Mouse (Mus musculus) thymus, adult 2 months (tissue): ENCODE measurements at regions not wholly inside any gene's neighbourhood (a gene's known extent, or its start where the extent isn't known, plus 50 kb on each side); places are given as distances from the start of the nearest gene placed in this dataset.

Experiments
- DNase-seq: peaks from one replicate; pipeline ENCODE4 v3.0.0; 2021
- H3K27ac ChIP-seq: fragments of 200-500 bp; 2 replicates; pipeline ENCODE4 v1.5.1; 2012; ENCODE audit warnings: low read length, control low read depth; ENCODE audit not compliant: control insufficient read depth, insufficient read depth
- H3K27me3 ChIP-seq: fragments of 200-500 bp; 2 replicates; pipeline ENCODE4 v1.6.1; 2012; ENCODE audit warnings: mild to moderate bottlenecking, low read length, moderate library complexity, mixed read lengths; ENCODE audit not compliant: control insufficient read depth, insufficient read depth
- H3K36me3 ChIP-seq: fragments of 200-500 bp; 2 replicates; pipeline ENCODE4 v1.6.1; 2012; ENCODE audit warnings: mild to moderate bottlenecking, low read length, moderate library complexity; ENCODE audit not compliant: control insufficient read depth, insufficient read depth
- H3K4me1 ChIP-seq: fragments of 200-500 bp; replicated peaks from 2 replicates; pipeline ENCODE4 v1.6.1; 2012; ENCODE audit warnings: low read length; ENCODE audit not compliant: control insufficient read depth, insufficient read depth
- H3K4me3 ChIP-seq: fragments of 200-500 bp; 2 replicates; pipeline ENCODE4 v1.5.1; 2012; ENCODE audit warnings: mild to moderate bottlenecking, low read length, control low read depth, moderate library complexity; ENCODE audit not compliant: control insufficient read depth, insufficient read depth
- CTCF ChIP-seq: fragments of 200-500 bp; IDR thresholded peaks from 2 replicates; pipeline ENCODE4 v1.5.1; 2012; ENCODE audit warnings: mild to moderate bottlenecking, control low read depth, low read length, moderate library complexity, borderline replicate concordance; ENCODE audit not compliant: control insufficient read depth, poor library complexity, insufficient read depth; ENCODE audit errors: extremely low read depth
- POLR2A ChIP-seq: fragments of 200-500 bp; IDR thresholded peaks from 2 replicates; pipeline ENCODE4 v1.6.1; 2012; ENCODE audit warnings: mild to moderate bottlenecking, low read length, control low read depth, moderate library complexity; ENCODE audit not compliant: control insufficient read depth, poor library complexity, insufficient read depth; ENCODE audit errors: extremely low read depth
- WGBS: fragments of 180-500 bp; shearing (Covaris S2); methylation state at CpG from one replicate; pipeline ENCODE4 v1.1.7; 2018; 5-methylcytosine and 5-hydroxymethylcytosine counted together

GRCm38 (mm10) chr3:54020196-54020595, 135.6 kb upstream of the Trpc4 start:
- no peak for DNase-seq

DNA sequence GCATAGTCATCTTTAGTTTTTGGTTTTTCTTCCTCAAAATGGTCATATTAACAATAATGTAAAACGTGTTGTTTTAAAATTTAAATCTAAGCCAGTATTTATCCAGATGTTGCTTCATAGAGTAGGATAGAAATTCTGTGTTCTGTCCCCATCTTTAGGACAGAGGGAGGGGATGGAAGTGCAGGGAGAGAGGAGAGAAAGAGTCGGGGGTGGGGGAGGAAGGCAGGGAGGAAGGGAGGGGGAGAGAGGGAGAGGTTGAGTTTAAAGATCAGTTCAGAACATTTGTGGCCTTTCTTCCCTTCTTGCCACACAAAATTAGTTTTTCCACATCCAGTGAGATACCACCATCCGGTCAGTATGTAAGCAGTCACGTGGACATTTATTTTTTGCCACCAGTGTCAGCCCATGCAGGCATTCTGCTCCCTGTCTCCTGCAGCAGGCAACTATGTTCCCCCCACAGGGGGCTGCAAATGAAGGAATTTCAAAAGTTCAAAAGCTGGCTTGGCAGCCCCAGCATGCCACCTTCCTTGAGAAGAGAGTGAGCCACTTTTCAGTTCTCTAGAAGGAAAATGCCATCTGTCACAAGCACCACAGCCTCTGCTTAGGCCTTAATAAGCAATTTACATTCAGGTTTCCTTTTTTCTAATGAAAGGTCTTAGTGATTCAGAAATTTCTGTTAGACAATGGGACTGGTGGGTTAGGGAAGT, 137.7 kb upstream of the Trpc4 start:
- H3K27me3 ChIP-seq = no peaks in the 10 kb centered on the region
- 75% methylated on average over 4 of the region's 4 CpGs for WGBS
- TF ChIP-seq POLR2A (no peak), CTCF (no peak)
- DNase-seq = no peak
- H3K4me3 ChIP-seq = no peak overlapping the region
- no peak overlapping the region for H3K27ac ChIP-seq
- no peaks in the 10 kb centered on the region for H3K4me1 ChIP-seq
- H3K36me3 ChIP-seq = no peaks in the 10 kb centered on the region

More at GRCm38 (mm10) chr3:54020196-54020595, 135.6 kb upstream of the Trpc4 start:
- Histone ChIP-seq H3K4me1 (no peaks in the 10 kb centered on the region), H3K27me3 (no peaks in the 10 kb centered on the region), H3K4me3 (no peak overlapping the region), H3K36me3 (no peaks in the 10 kb centered on the region), H3K27ac (no peak overlapping the region)
- TF ChIP-seq CTCF = no peak
- no peak for TF ChIP-seq POLR2A
- 91% methylated on average over 4 of the region's 4 CpGs for WGBS

DNA sequence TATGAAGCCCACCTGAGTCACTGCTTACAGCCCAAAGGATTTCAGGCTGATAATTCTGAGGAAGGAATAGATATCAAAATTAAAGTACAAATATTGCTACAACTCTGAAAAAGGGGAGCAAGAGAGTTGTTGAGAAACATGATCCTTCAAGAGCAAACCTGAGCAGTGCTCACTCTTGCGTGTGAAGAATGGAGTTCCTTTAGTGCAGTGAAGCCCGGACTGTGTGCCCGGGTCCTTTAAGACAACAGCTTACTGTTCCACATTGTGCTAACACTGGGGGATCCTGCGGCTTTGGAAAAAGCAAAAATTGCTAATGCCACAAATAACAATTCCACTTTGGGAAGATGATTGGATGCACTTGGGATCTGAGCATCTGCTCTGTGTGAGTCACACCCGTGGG, 139.0 kb upstream of the Trpc4 start:
- no peak for TF ChIP-seq CTCF
- no peak for TF ChIP-seq POLR2A
- DNase-seq = no peak
- no peaks in the 10 kb centered on the region for H3K4me1 ChIP-seq
- no peaks in the 10 kb centered on the region for H3K36me3 ChIP-seq
- H3K27me3 ChIP-seq = no peaks in the 10 kb centered on the region
- no peak overlapping the region for H3K27ac ChIP-seq
- WGBS = 90% methylated on average over 5 of the region's 5 CpGs
- H3K4me3 ChIP-seq = no peak overlapping the region

- TF ChIP-seq CTCF = no peak
- no peak for TF ChIP-seq POLR2A
- Histone ChIP-seq H3K4me1 (no peaks in the 10 kb centered on the region), H3K36me3 (no peaks in the 10 kb centered on the region), H3K27me3 (no peaks in the 10 kb centered on the region), H3K4me3 (no peak overlapping the region), H3K27ac (no peak overlapping the region)
- no peak for DNase-seq
- 93% methylated on average over 2 of the region's 2 CpGs for WGBS
Measured at GRCm38 (mm10) chr3:54011016-54011415, 144.8 kb upstream of the Trpc4 start.

- 87% methylated on average over 4 of the region's 4 CpGs for WGBS
- Histone ChIP-seq H3K27me3 (no peaks in the 10 kb centered on the region), H3K4me3 (no peak overlapping the region), H3K36me3 (no peaks in the 10 kb centered on the region), H3K4me1 (no peaks in the 10 kb centered on the region), H3K27ac (no peak overlapping the region)
- DNase-seq = no peak
- TF ChIP-seq POLR2A (no peak), CTCF (no peak)
Measured at GRCm38 (mm10) chr3:53992993-53993392, 129.4 kb upstream of the Ufm1 start.

GRCm38 (mm10) chr3:53988796-53989195, 125.2 kb upstream of the Ufm1 start:
- H3K4me1 ChIP-seq = no peaks in the 10 kb centered on the region
- H3K27ac ChIP-seq = no peak overlapping the region
- H3K4me3 ChIP-seq = no peak overlapping the region
- 37% methylated on average over 9 of the region's 9 CpGs for WGBS
- no peak for TF ChIP-seq CTCF
- no peak for TF ChIP-seq POLR2A
- H3K36me3 ChIP-seq = no peaks in the 10 kb centered on the region
- no peak for DNase-seq
- no peaks in the 10 kb centered on the region for H3K27me3 ChIP-seq

DNA sequence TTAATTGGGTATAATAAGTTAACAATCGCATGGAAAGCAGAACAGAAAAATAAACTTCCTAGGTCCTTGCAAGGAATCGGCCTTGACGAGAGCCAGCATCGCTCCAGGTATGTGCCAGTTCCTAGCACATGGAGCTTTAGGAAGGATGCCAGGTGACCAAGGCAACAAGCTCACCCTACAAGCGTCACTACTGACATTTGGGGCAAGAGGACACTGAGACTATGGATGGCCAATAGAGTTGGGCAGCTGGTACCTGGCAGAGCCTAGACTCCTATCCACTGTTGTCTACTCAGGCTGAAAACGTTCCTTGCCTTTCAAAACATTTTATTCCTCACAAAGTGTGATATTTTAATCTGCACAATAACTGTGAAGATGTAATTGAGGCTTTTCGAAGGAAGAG, 124.6 kb upstream of the Ufm1 start:
- DNase-seq = no peak
- Histone ChIP-seq H3K4me1 (no peaks in the 10 kb centered on the region), H3K4me3 (no peak overlapping the region), H3K27me3 (no peaks in the 10 kb centered on the region), H3K27ac (no peak overlapping the region), H3K36me3 (no peaks in the 10 kb centered on the region)
- WGBS = 91% methylated on average over 7 of the region's 7 CpGs
- TF ChIP-seq POLR2A (no peak), CTCF (no peak)
